Mouse (Mus musculus): Measurements from ENCODE around the gene Nprl3. TPM values are rescaled to one million over a fixed set of nuclear protein-coding genes. Genes with fewer than 3 reads are reported as not detected.
A peak's percentile ranks its signal among the peaks of the same experiment; 100 is the strongest.

Nprl3 gene
- polyA plus RNA-seq, 1 experiment from 2014 or later = 46.9 TPM

DNA sequence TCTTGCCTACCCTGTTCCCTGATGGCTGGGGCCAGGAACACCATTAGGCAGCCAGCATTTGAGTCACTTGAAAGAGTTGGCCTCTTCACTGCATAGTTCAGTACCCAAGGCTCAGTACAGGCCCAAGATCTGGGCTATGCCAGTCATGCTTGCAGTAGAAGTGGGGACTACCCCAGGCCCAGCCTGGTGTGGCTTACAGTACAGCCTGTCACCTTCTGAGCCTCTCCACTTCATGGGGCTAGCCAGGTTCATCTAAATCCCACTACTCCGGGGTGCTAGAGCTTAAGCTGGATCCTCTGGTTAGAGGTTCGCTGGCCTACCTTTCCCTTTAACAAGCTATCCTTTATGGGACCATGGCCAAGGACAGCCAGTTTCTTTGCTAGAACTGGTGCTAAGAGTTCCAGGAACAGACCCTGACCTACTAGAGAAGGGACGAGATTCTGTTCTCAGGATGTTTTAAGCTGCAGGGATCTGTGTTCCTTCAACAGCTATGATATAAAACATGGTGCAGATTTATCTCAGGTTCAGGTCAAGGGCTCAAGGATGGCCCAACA lies 39.1 kb downstream of the Nprl3 start:
- H3K4me2 ChIP-seq = no peak overlapping the region
- peaks cover 42% of the 10 kb centered on the region for H3K4me1 ChIP-seq
- WGBS = 84% methylated on average over 3 of the region's 3 CpGs
- H3K27ac ChIP-seq = no peak overlapping the region
- no peaks in the 10 kb centered on the region for H3K27me3 ChIP-seq
- no peak overlapping the region for H3K4me3 ChIP-seq
- no peak for ATAC-seq (ENCODE audit: borderline replicate concordance, extremely low read depth, low FRiP score, low TSS enrichment)
- H3K9ac ChIP-seq = no peak overlapping the region
- H3K9me3 ChIP-seq = no peaks in the 10 kb centered on the region
- peaks cover 39% of the 10 kb centered on the region for H3K36me3 ChIP-seq

- Histone ChIP-seq H3K27me3 (no peaks in the 10 kb centered on the region), H3K9ac (peak overlapping the region; percentile 69; the same call in 1 of the 2 replicates)
- WGBS = 86% methylated on average over 9 of the region's 9 CpGs
These were observed 40.0 kb downstream of the Nprl3 start for GRCm38 (mm10) chr11:32227555-32227954.

DNA sequence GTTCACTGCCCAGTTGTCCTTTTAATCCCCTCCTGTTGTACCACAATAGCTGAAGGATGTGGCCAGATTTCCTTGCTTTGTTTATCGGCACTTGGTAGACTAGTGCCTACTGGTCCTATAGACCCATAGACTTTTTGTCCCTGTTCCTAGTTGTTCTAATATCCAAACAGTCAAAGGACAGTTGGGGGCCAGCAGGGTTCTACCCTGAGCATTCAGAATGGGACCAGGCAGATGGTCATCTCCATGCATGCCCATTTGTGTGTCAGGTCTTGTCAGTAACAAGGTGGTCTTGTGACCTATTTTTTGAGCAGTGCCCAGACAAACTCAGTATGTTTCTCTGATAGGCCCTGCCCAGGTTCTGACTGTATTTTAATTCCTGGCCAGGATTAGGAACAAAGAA lies 40.5 kb downstream of the Nprl3 start:
- Histone ChIP-seq H3K4me1 (peaks cover 55% of the 10 kb centered on the region), H3K9ac (peak overlapping the region; percentile 69)
- 39% methylated on average over 1 of the region's 1 CpGs for WGBS

More at GRCm38 (mm10) chr11:32227555-32227954, 40.0 kb downstream of the Nprl3 start:
- Histone ChIP-seq H3K27ac (no peak overlapping the region), H3K4me1 (peaks cover 50% of the 10 kb centered on the region), H3K4me3 (no peak overlapping the region; the same call in 1 of the 2 replicates), H3K36me3 (peaks cover 31% of the 10 kb centered on the region), H3K4me2 (peak overlapping the region; percentile 82; the same call in 1 of the 2 replicates), H3K9me3 (no peaks in the 10 kb centered on the region)
- no peak for ATAC-seq (ENCODE audit: borderline replicate concordance, extremely low read depth, low FRiP score, low TSS enrichment)

DNA sequence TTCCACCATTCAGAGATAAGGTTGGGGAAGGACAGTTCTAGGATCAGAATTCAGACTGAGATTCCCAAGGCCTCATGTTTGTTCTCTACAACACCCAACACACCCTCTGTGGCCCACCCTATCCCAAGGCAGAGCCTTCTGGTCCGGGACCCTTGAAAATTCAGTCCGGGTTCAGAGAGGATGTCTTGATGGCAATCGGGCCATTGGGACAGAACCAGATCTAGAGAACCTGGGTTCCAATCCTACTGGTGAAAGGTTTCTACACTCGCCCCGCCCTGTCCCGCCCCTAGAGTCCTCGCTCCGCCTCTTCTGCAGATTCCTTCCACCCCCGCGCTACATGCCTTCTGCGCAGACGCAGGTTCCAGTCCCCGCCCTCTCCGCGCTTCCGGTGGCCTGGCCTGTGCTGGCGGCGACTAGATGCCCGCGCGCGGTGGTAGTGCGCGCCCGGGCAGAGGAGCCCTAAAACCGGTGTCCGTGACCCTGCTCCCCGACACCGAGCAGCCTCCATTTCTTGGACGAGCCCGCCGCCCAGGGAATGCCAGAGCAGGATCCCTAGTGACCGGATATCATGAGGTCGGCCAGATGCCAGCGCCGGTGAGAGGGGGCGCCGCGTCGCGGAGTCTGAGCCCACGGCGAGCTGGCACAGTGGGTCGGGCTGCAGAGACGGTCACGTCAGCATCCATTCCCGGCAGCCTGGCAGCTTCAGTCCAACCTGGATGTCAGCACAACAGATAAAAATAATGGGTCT lies 41.2 kb downstream of the Nprl3 start, which contains the start of gene Mpg:
TSS of gene Mpg (plus strand) at position 382 of the 748 bp plus-strand sequence.
- H3K9ac ChIP-seq = peak within 1 kb of the TSS; percentile 69
- peak within 1 kb of the TSS; percentile 97 for H3K27ac ChIP-seq
- ATAC-seq (ENCODE audit: borderline replicate concordance, extremely low read depth, low FRiP score, low TSS enrichment) = peak; percentile 52; the same call in 1 of the 2 replicates
- peaks cover 19% of the 10 kb centered on the region for H3K36me3 ChIP-seq
- 4% methylated on average over 43 of the region's 47 CpGs for WGBS
- H3K27me3 ChIP-seq = no peaks in the 10 kb centered on the region
- H3K9me3 ChIP-seq = no peaks in the 10 kb centered on the region
- H3K4me3 ChIP-seq = peak within 1 kb of the TSS; percentile 59
- H3K4me1 ChIP-seq = peaks cover 55% of the 10 kb centered on the region
- H3K4me2 ChIP-seq = peak within 1 kb of the TSS; percentile 82

More for the DNA sequence above, 40.5 kb downstream of the Nprl3 start:
- Histone ChIP-seq H3K4me2 (peak overlapping the region; percentile 82), H3K27me3 (no peaks in the 10 kb centered on the region), H3K4me3 (peak overlapping the region; percentile 59), H3K36me3 (peaks cover 26% of the 10 kb centered on the region), H3K27ac (peak overlapping the region; percentile 97), H3K9me3 (no peaks in the 10 kb centered on the region)
- no peak for ATAC-seq (ENCODE audit: borderline replicate concordance, extremely low read depth, low FRiP score, low TSS enrichment)

DNA sequence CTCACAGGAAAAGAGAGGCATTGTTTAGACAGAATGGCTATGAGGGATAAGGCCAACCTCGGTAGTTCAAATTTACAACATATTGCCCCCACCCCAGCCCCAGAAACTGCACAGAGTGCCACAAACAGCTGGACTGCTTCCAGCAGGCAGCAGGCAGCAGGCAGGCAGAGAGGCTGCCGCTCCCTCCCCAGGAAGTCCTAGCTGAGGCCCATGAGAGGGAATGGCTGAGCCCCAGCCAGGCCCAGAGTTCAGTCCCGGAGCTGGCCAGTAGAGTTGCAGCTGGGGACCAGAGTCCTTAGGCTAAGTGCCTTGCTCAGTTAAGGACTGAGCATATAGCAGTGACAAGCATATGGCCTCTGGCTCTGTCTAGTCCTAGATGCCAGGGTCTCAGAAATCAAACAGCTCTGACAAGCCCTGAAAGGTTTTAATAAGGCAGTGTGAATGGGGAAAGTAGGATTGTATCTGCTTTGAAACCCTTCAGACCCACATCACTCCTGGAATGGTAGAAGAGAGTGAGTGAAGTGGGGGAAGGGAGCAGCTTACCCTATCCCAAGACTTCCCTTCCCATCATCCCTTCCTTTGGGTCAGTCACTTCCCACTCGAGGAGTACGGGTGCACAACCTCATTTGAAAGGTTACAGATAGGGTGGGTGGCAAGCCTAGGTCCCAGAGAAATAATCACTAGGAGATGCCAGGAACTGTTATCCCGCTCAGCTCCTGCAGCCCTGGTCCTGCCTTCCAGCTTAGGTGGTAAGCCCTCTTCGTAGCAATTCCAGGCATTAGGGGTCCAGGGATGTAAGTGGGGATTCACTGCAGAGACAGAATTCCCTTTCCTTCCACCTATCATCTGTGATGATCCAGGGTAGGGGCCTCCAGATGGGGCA lies 42.0 kb downstream of the Nprl3 start:
- H3K4me1 ChIP-seq = peaks cover 62% of the 10 kb centered on the region
- no peaks in the 10 kb centered on the region for H3K27me3 ChIP-seq
- H3K4me3 ChIP-seq = no peak overlapping the region
- H3K9ac ChIP-seq = no peak overlapping the region
- H3K4me2 ChIP-seq = peak overlapping the region; percentile 82
- 35% methylated on average over 7 of the region's 7 CpGs for whole genome bisulfite sequencing
- H3K27ac ChIP-seq = peak overlapping the region; percentile 97
- peak; percentile 27; the same call in 1 of the 2 replicates for ATAC-seq (ENCODE audit: borderline replicate concordance, extremely low read depth, low FRiP score, low TSS enrichment)
- peaks cover 12% of the 10 kb centered on the region for H3K36me3 ChIP-seq
- no peaks in the 10 kb centered on the region for H3K9me3 ChIP-seq

DNA sequence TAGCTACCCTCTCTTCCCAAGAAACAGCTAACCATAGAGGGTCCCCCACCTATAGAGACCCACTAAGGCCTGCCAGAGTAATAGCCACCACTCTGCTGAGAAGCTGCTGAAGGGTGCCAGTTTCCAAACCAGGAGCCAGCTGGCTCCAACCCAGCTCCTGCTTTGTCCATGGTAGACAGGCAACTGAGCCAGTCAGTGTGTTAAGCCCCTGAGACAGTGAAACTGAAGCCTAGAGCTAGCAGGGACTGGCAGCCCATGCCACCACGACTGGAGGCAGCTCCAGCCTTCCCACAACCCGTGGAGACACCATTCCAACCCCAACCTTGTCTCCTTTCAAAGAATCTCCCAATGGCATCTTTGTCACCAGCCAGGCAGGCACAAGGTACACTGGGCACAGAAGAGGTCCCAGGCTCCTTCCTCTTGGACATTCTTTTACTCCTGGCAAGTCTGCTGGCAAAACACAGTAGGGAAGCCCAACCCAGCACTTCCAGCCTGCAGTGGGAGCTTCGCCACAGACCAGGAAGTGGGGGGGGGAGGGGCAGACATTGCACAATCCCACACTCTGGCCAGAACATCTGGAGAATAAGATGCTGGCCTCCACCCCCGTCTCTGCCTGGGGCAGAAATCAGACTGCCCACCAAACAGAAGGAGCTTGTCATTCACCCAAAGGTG lies 42.9 kb downstream of the Nprl3 start:
- H3K9ac ChIP-seq = no peak overlapping the region
- H3K4me1 ChIP-seq = peaks cover 71% of the 10 kb centered on the region
- peak overlapping the region; percentile 97 for H3K27ac ChIP-seq
- no peaks in the 10 kb centered on the region for H3K27me3 ChIP-seq
- no peak overlapping the region for H3K4me3 ChIP-seq
- 17% methylated on average over 4 of the region's 4 CpGs for WGBS
- no peaks in the 10 kb centered on the region for H3K9me3 ChIP-seq
- peak; percentile 58 for ATAC-seq (ENCODE audit: borderline replicate concordance, extremely low read depth, low FRiP score, low TSS enrichment)
- peak overlapping the region; percentile 82 for H3K4me2 ChIP-seq
- H3K36me3 ChIP-seq = 0 out of 2 replicates have a peak, but pooled peaks cover 5% of the 10 kb centered on the region

DNA sequence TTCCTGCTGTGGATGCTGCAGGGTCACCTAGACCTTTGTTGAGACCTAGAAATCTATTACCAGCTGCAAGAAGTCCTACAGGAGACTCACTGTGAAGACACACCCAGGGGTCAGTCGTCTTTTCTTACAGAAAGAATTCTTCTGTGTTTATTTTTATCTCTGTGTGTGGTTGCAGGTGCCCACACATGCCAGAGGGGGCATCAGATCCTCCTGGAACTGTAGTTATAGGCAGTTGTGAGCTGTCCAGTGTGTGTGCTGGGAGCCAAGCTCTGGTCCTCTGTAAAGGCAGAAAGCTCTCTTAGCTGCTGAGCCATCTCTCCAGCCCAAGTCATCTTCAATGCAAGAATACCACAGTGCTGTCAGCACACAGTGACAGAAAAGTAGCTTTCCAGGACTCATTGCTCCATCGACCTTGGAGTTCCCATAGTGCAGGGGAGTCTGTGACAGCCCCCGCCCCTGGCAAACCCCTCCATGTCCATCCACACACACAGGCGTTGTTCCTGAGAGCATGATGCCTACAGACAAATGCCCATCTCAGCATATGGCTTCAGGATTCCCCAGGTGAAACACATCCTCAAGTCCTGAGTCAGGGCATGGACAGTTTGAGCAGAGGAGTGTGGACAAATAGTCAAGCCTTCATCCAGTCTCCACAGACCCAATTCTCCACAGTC lies 44.1 kb downstream of the Nprl3 start:
- Histone ChIP-seq H3K27ac (peak overlapping the region; percentile 98; the same call in 1 of the 2 replicates), H3K4me3 (no peak overlapping the region), H3K9me3 (no peaks in the 10 kb centered on the region), H3K4me1 (peaks cover 83% of the 10 kb centered on the region), H3K4me2 (no peak overlapping the region), H3K9ac (no peak overlapping the region), H3K36me3 (no peaks in the 10 kb centered on the region), H3K27me3 (no peaks in the 10 kb centered on the region)
- 73% methylated on average over 4 of the region's 4 CpGs for WGBS
- no peak for ATAC-seq (ENCODE audit: borderline replicate concordance, extremely low read depth, low FRiP score, low TSS enrichment)

DNA sequence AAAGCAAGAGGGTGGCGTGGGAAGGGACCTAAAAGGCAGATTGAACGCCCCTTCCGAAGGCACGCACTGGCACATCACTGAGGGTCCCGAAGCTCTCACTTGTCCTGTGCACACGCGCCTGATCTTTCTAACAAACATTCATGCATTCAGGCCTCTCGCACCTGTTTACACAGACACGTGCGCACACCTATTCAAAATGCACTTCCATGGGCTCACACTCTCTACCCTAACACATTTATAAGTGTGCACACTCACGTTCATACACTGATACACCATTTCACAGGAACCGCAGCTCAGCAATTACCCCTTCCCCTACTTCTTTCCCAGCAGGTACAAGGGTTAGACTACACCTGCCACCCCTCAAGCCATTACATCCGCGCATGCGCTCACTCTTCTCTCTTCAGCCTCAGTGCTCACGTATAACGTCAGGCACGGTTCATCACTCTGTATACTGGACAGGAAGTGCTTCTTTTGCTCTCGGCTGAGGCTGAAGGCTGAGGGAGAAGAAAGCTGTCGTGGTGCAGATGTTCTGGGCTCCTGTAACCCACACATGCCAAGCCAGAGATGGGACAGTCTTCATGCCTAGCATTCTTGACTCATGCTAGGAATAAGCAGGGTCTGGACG lies 44.8 kb downstream of the Nprl3 start:
- Histone ChIP-seq H3K36me3 (no peaks in the 10 kb centered on the region), H3K9ac (peak overlapping the region; percentile 98), H3K9me3 (no peaks in the 10 kb centered on the region), H3K4me1 (peaks cover 79% of the 10 kb centered on the region), H3K4me3 (peak overlapping the region; percentile 85), H3K27me3 (no peaks in the 10 kb centered on the region), H3K27ac (peak overlapping the region; percentile 98), H3K4me2 (peak overlapping the region; percentile 86)
- no peak for ATAC-seq (ENCODE audit: borderline replicate concordance, extremely low read depth, low FRiP score, low TSS enrichment)
- 6% methylated on average over 21 of the region's 21 CpGs for WGBS

- H3K27me3 ChIP-seq = no peaks in the 10 kb centered on the region
- H3K27ac ChIP-seq = peak within 1 kb of the TSS; percentile 98
- H3K9ac ChIP-seq = peak within 1 kb of the TSS; percentile 98
- under 1% methylated on average over 69 of the region's 72 CpGs for WGBS
- ATAC-seq (ENCODE audit: borderline replicate concordance, extremely low read depth, low FRiP score, low TSS enrichment) = peak; percentile 56
- peaks cover 72% of the 10 kb centered on the region for H3K4me1 ChIP-seq
- peak within 1 kb of the TSS; percentile 85 for H3K4me3 ChIP-seq
- H3K9me3 ChIP-seq = no peaks in the 10 kb centered on the region
- no peaks in the 10 kb centered on the region for H3K36me3 ChIP-seq
- H3K4me2 ChIP-seq = peak within 1 kb of the TSS; percentile 86
These were observed 45.5 kb downstream of the Nprl3 start, which contains the start of gene Rhbdf1 for GRCm38 (mm10) chr11:32221951-32222409. Rhbdf1 (minus strand) TSS chr11:32222300.

DNA sequence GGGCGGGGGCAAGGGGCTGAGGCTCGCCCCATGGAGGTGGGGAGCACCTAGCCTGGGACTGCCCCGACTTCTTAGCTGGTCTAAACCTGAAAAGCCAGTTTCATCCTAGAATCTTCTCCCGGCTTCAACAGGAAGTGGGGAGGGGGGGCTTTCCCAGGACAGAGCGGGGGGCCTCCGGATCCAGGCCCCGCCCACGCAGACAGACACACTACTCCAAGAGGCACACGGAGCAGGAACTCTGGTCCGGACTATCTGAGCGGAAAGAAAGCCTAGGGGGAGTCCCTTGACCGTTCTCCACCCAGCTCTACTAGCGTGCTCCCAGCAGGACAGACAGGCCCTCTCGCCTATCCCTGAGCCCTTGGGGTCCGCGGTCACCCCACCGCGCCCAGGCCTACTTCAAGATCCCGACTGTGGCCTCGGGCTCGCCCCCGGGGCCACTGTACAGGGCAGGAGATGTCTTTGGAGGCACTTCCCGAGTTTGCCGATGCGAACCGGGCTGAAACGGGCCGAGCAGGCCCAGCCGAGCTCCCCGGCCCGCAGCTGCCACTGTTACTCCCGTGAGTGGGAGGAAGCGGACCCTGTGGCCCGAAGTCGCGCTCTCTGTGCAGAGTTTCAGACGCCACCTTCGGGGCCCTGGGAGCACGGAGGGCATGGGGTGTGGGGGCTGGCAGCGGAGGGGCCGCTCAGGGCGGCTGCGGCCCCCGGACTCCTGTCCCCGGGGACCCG lies 46.1 kb downstream of the Nprl3 start:
- WGBS = under 1% methylated on average over 44 of the region's 46 CpGs
- Histone ChIP-seq H3K27me3 (no peaks in the 10 kb centered on the region), H3K9me3 (no peaks in the 10 kb centered on the region), H3K9ac (peak overlapping the region; percentile 98), H3K36me3 (peaks cover under 1% of the 10 kb centered on the region; the same call in 1 of the 2 replicates), H3K4me2 (peak overlapping the region; percentile 86), H3K4me3 (peak overlapping the region; percentile 85), H3K4me1 (peaks cover 69% of the 10 kb centered on the region), H3K27ac (peak overlapping the region; percentile 98)
- peak; percentile 56 for ATAC-seq (ENCODE audit: borderline replicate concordance, extremely low read depth, low FRiP score, low TSS enrichment)
